Mouse (Mus musculus) embryo, embryonic 10 days (tissue): ENCODE measurements around the gene Atg101.
"Not testable (repeated sequence)": the region's sequence is repeated elsewhere in the genome, so short reads cannot be mapped to it uniquely, and the experiment has no call there.

Experiments
- DNase-seq: peaks from one replicate; pipeline ENCODE4 v3.0.0-alpha.2; 2015; ENCODE audit warnings: low spot score

Gene Atg101

GRCm38 (mm10) chr15:101315832-101316231 lies 31.8 kb downstream of the Atg101 start:
- peak; percentile 92 for DNase-seq

GRCm38 (mm10) chr15:101316279-101316912 lies 32.3 kb downstream of the Atg101 start:
- DNase-seq = no peak

DNA sequence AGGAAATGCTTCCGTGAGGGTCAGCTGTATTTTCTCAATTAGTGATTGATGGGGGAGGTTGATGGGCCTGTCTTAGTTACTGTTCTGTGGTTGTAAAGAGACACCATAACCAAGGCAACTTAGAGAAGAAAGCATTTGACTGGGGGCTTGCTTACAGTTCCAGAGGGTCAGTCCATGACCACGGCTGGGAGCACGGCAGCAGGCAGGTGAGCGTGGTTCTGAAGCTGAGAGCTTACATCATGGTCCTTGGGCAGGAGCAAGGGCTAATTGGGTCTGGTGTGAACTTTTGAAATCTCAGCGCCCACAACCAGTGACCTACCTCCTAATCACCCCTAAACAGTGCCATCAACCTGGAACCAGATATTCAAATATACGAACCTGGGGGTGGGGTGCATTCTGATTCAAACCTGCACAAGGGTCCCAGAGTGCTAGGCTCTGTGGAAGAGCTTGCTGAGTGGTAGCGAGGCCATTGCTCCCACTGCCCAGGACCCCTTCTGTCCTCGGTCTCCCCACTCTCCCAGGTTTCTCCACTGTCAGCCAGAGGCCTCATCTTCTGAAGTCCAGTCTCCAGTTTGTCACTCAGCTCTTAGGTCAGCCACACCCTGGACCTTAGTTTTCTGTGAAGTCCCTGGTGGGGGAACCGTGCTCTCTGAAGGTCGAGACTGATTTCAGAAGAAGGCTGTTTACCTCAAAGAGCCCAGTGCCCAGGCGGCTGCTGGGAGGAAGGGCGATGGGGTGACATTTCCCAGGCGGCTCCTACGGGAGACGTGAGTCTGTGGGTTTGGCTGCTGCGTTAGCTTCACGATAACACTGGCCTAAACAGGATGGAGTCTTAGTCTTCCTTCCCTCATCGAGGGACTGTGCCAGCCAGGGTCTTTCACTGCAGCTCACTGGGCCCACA lies 33.1 kb downstream of the Atg101 start:
- no peak for DNase-seq

DNA sequence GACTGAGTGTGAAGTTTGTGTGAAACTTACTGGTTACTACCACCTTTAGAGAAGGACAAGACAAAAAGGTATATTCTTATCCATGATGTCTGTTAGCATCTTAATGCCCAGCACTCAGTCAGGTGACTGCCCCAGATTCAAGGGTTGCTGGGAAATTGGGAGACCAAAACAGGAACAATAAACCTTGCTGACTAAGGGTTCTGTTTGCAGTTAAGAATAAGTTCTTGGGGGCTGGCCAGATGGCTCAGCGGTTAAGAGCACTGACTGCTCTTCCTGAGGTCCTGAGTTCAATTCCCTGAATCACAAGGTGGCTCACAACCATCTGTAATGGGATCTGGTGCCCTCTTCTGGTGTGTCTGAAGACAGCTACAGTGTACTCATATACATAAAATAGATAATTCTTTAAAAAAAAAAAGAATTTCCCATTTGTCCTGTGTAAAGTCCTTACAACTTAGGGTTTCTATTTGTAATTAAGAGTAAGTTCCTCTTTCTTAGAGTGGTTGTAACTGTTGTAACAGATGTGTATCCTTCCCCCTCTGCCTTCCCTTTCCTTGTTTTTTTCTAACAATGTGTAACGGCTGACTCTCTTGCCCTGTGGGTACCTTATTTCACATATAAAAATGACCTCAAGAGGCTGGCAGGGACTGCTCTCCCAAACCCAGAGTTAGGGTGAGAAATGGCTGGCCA lies 33.9 kb downstream of the Atg101 start:
- no peak for DNase-seq

DNA sequence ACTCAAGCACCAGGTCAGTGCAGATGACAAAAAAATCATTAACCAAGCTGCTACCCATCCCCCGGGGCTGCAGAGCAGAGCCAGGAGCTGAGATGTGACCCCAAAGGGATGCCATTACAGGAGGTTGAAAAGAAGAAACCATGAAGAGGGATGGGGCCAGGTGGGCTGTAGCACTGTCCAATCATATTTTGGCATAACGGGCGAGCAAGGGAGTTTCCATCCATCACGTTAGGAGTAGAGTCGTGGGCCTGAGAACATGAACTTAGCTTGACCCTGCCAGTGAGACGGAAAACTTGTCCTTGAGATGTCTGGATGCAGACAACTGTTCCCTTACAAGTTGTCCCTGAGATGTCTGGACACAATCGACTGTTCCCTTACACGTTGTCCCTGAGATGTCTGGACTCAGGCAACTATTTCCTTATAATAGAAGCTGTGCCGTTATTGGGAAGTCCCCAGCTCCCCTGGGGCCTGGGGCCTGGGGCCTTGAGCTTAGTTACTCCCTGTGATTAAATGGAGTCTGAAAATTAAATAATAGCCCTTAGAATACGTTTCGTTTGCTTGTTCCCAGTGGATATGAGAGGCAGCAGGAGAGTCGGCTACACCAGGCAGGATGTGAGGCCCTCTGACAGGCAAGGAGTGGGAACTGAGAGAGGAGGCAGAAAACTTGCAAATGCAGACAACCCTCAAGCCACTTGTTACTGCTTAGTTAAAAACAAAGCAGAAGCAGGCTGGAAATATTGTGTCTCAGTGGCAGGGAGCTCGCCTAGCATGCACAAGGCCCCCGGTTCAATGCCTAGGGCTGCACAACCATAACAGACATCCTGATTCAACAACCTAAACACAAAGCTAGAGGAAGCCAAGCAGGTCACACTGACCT lies 35.1 kb downstream of the Atg101 start:
- DNase-seq = peak; percentile 27

DNA sequence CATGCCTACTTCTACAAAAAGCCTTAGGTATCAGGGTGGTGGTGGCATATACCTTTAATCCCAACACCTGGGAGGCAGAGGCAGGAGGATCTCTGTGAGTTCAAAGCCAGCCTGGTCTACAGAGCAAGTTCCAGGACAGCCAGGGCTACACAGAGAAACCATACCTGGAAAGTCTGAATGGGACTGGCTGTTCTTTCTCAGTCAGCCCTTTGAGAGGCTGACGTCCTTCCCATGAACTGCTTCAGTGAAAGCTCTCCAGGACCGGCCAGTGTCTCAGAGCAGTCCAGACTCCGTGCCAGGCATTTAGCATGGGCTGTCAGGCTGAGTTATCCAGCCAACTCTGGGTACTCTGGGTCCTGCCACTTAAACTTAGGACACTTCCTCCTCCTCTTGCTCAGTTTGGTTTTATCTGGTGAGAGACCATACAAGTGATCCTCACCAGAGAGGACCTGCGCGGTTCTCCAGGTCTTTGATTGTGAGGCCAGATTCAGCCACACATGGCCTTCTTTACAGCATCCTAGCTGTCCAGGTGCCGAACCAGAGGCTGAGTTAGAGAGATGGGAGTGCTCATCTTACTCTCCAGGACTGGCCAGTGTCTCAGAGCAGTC lies 36.0 kb downstream of the Atg101 start:
- DNase-seq = no peak

- DNase-seq = no peak
Measured at GRCm38 (mm10) chr15:101320618-101321041, 36.6 kb downstream of the Atg101 start.

DNA sequence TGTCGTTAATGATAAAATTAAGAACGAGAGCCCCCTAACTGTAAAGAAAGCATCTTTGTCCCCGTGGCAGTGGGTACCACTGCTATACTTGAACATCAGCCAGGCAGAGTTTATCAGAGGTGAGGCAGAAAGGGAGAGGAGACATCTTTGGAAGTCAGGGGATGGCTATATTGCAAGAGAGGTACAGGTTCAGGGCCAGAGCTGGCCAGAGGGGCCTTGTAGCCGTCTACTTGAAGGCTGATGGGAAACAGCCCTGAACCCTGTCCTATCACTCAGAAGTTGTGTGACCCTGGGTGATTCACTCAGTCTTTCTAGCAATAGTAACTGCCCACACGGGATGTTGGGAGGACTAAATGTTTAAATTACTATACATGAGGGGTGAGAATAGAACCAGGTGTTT lies 37.1 kb downstream of the Atg101 start:
- no peak for DNase-seq

GRCm38 (mm10) chr15:101322106-101322505 lies 38.0 kb downstream of the Atg101 start:
- DNase-seq = no peak

DNA sequence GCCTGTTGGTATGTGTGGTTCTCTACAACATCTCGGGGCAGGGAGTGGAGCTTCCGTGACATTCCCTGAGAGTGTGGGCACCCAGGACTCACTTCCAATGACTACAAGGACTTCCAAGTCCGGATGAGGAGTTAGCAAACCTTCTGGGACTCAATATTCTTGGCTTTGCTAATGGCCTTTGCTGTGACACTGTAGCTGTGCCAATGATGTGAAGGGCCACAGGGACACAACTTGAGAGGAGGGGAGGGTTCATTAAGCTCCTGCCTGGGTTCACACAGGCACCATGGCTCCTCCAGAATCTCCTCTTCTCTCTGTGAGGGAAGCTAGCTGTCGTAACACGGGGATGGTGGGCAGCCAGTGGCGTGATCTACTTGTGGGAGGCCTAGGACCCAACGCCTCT lies 38.6 kb downstream of the Atg101 start:
- no peak for DNase-seq

DNA sequence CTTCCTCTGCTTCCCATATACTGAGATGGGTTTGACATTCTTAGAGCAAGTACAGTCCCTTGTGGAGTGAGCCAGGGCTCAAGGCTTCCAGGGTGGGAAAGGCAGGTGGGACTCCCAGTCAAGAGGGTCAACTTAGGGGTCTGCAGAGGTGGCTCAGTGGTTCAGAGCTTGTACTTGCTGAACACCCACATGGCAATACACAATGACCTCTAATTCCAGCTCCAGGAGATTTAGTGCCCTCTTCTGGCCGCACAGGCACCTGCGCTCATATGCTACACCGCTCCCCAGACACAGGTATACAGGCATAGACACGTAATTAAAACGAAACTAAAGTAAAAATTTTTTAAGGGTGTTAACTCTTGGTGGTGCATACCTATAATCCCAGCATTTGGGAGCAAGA lies 39.4 kb downstream of the Atg101 start:
- no peak for DNase-seq

- not testable (repeated sequence) for DNase-seq
Measured at GRCm38 (mm10) chr15:101324409-101324808, 40.3 kb downstream of the Atg101 start.

GRCm38 (mm10) chr15:101325991-101326534 lies 42.0 kb downstream of the Atg101 start:
- peak; percentile 29 for DNase-seq

GRCm38 (mm10) chr15:101327282-101327681 lies 43.2 kb downstream of the Atg101 start:
- DNase-seq = peak; percentile 90

DNA sequence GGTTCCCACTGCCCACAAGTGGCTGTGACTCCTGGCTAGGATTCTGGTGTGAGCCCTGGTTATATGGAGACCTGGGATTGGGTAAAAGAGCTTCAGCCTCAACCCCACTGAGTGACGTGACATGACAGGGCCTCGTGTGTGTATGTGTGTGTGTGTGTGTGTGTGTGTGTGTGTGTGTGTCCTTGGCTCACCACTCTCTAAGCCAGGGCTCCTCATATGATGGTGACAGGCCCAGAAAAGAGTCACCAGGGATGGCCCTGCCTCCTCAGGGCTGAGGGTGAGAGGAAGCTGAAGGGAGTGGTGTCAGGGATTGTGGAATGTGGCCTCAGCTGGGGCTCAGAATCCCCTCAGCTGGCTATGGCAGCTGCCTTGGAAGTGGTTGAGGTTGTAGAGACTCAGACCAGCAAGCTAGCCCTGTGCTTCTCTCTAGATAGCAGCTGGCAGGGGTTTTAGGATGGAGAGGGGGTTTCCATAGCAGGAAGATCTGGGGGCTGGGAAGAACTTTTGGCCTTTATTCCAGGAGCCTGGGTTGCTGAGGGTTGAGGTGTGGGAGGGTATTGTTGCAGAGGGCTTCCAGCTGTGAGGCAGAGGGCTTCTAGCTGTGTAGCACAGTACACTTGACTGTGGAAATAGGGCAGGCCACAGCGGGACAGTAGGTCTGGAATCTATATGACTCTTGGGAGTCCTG lies 44.9 kb downstream of the Atg101 start:
- no peak for DNase-seq

GRCm38 (mm10) chr15:101329564-101329892 lies 45.5 kb downstream of the Atg101 start:
- DNase-seq = no peak

GRCm38 (mm10) chr15:101331090-101331489 lies 47.0 kb downstream of the Atg101 start:
- no peak for DNase-seq

DNA sequence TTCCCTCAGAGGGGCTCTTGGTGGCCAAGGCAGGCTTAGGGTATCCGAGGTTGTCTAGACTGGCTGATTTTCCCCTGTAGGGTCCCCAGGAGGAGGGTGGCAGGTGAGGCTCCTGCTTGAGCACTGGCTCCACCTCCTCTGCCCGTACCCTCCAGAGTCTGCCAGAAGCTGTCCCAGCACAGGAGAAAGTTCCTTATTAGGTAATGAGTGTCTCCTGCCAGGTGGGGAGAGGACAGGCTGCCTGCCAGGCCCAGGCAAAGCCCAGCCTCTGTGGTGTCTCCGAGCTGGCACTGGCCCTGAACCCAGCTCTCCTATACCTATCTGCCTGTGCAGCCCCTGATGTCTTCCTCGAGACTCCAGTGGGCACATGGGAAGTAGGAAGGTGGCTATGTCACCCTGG lies 48.3 kb downstream of the Atg101 start:
- no peak for DNase-seq

DNA sequence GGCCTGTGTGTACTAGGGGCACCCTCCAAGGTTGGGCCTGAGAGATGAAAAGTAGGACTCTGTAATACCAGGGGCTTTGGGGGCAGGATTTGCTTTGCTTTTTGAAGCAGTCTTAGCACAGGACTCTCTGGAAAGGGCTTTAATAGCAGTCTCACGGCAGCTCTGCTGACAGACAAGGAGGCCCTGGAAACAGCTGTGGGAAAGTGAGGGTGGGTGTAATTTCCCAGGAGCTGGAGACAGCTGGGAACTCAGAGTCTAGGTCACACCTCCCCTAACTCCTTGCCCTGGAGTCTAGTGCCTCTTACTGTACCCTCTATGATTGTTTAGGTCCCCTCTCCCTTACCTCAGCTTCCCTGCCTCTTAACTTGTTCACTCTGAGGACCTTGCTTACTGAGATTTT lies 49.1 kb downstream of the Atg101 start:
- DNase-seq = no peak

GRCm38 (mm10) chr15:101333648-101334047 lies 49.6 kb downstream of the Atg101 start:
- no peak for DNase-seq
